Mouse (Mus musculus) urinary bladder, adult 2 months (tissue): Measurements from ENCODE around the gene Fam117b. TPM values are rescaled to one million over a fixed set of nuclear protein-coding genes. Genes with fewer than 3 reads are reported as not detected.

Experiments
- DNase-seq: peaks from one replicate; pipeline ENCODE4 v3.0.0; 2022; ENCODE audit warnings: low spot score
- polyA plus RNA-seq: library from polyadenylated mRNA; depleted of rRNA; stranded (reverse); fragments of >200 nt; gene quantifications from 2 replicates; pipeline ENCODE4 v1.2.3, GENCODE M21; 2012; rRNA removed

Fam117b gene
- polyA plus RNA-seq, 1 experiment: 8.6 TPM

- no peak for DNase-seq
Observed at GRCm38 (mm10) chr1:59986626-59987025, 73.8 kb downstream of the Fam117b start.

DNA sequence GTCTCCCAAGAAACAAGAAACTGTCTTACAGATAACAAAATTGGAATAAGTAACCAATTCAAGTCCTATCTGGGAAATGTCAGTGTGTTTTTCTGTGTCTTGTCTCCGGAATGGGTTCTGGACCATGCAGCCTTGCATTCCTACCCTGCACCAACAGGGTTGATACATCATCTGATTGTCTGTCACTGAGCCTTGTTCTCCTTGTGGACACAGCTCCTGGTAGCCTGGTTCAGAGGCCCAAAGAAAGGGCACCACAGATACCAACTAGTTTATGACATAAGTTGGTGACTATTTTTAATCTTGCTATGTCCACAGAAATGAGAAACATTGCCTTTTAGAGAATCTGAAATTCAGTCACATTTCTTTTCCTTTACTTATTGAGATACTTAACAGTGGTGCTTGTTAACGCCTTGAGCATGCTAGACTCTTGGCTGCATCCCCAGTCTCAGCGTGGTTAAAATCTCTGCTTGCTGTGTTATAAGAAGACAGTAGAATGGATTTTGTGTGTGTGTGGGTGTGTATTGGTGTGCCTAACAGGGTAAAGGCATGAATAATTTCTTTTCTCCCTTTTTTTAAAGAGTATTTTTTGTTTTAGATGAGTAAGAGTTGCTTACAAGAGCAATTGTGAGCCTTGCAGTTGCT, 74.7 kb downstream of the Fam117b start:
- DNase-seq: no peak

GRCm38 (mm10) chr1:59995646-59996045, 82.8 kb downstream of the Fam117b start:
- no peak for DNase-seq

DNA sequence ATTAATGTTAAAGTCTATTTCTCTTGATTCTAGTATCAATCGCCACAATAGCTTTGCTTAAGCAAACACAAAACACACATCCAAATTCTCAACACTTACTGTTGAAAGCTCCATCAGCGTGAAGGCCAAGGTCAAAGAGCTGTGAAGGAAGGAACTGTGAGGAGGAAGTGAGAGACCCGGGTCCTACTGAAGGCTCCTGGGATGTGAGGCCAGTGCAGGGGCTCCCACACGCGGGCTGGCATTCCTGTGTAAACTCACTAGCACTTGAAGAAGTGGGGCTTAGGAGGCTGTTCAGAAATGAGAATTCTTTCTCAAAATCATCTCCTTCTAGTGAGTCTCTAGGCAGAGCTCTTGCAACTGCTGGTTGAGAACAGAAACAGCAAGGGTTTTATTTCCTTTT, 84.5 kb downstream of the Fam117b start:
- no peak for DNase-seq

DNA sequence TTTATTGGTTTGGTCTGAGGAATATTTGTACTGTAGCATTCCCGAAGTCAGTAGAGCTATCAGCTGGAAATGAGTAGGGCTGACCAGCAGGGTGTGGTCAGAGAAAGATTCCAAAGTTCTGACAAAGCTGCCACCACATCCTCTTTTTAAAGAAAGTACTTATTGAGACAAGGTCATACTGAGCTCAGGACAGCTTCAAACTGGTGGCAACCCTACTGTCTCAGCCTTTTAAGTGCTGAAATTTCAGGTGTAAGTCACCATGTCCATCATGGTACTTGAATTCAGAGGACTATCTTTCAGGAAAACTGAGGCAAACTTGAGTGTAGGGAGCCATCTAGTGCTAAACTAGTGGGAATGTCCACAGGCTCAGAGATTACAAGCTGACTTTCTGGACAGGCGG, 87.5 kb downstream of the Fam117b start:
- DNase-seq: no peak

DNA sequence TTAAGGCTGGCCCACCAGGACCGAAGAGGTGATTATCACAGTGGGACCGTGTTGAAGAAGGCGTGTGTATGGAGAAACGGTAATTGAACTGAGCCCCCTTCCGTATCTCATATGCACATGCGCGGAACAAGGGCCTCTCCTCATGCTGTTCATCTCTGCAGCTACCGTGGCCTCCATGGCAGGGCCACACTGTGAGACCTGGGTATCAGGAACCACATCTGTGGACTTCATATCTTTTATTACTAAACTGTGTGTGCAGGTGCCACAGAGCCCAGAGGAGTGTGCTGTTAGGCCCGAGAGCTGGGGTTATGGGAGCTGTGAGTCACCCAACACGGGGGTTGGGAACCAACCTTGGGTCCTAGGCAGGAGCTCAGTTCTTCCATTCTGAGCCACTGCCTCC, 94.5 kb downstream of the Fam117b start:
- no peak for DNase-seq

GRCm38 (mm10) chr1:60008743-60009142, 95.9 kb downstream of the Fam117b start:
- DNase-seq: no peak

- no peak for DNase-seq
Observed at GRCm38 (mm10) chr1:60013779-60014178, 101.0 kb downstream of the Fam117b start.

GRCm38 (mm10) chr1:60015511-60015910, 102.7 kb downstream of the Fam117b start:
- no peak for DNase-seq

- DNase-seq: no peak
Observed at GRCm38 (mm10) chr1:60016136-60016611, 103.4 kb downstream of the Fam117b start.

DNA sequence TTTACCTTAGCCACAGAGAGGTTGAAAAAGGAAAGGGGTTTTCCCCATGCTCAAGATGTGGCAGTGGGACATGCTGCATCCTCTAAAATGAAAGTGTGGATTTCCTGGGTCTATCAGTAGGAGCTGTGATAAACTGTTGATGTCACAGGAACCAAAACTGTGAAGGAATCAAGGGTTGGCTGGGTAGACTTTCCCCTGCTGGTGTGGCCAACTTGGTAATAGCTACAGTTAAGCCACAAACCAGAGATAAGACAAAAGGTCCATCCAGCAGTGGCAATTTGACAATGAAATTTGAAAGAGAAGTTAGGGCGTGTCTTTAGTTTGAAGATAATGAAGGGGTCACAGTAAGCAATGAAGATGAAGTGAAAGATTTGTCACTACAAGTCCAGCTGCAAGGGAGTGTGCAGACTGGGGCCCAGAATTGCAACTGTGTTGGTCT, 104.2 kb downstream of the Fam117b start:
- no peak for DNase-seq

Other genes starting within 250 kb of the Fam117b start
- gene Sumo1, start 242.2 kb upstream of the Fam117b start, polyA plus RNA-seq: 94.2 and 96.4 TPM in 2 replicates
- gene Nop58, start 228.0 kb upstream of the Fam117b start, polyA plus RNA-seq: 44.6 and 51.6 TPM in 2 replicates
- 15.4 and 20.7 TPM in 2 replicates for gene Bmpr2, start 149.6 kb upstream of the Fam117b start, polyA plus RNA-seq
- gene Ica1l, start 130.2 kb downstream of the Fam117b start, polyA plus RNA-seq: 0.96 and 2.8 TPM in 2 replicates
- 5.4 and 5.7 TPM in 2 replicates for gene Carf, start 185.2 kb downstream of the Fam117b start, polyA plus RNA-seq
- gene Wdr12, start 185.6 kb downstream of the Fam117b start, polyA plus RNA-seq: 13.4 TPM in 2 replicates